Mouse (Mus musculus): Measurements from ENCODE around the gene Whamm. TPM values are rescaled to one million over a fixed set of nuclear protein-coding genes. Genes with fewer than 3 reads are reported as not detected.

Gene Whamm
- total and polyA plus RNA-seq, 3 experiments: 5.4 to 13.3 (median 13.3) TPM

DNA sequence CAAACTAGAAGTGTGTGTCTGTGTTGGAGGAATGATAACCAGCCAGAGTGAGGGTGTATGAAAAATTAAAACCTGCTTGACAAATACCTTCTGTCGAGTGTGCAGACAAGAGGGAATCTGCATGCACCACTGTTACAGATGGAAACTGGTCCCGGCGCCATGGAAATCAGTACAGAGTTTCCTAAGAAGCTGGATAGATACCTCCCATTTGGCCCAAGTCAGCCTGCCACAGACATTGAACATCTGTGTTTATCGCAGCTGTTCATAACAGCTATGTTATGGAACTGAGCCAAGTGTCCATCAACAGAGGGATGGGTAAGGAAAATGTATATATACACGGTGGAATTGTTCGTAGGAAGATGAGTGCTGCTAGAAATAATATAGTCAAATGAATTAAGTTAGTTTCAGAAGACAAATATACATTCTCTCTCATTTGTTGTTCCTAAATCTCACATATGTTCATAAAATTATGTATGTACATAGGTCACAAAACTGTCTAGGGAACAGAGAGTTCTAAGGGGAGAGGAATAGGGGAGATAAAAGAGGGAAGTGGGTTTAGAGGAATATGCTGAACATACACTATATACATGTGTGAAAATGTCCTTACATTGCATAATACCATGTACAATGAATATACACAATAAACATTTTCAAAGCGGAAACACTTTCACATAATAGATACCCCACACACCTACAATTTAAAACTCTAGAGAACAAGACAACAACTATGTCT, 13.6 kb upstream of the Whamm start:
- DNase-seq (ENCODE audit: extremely low read depth): no peak
- H3K27me3 ChIP-seq (replicated peaks): no peaks in the 10 kb centered on the region
- no peak overlapping the region for H3K4me3 ChIP-seq (replicated peaks in 1 of 3; ENCODE audit: low read depth in 2 of 3, low read length in 2 of 3, poor library complexity in 1 of 3)
- no peaks in the 10 kb centered on the region for H3K4me1 ChIP-seq (ENCODE audit: control insufficient read depth in 1 of 2, insufficient read depth in 2 of 2)
- H3K9ac ChIP-seq (ENCODE audit: insufficient read depth, low read depth): no peak overlapping the region
- no peak for TF ChIP-seq MAZ (IDR thresholded peaks at IDR 0.05; ENCODE audit: low read depth, low read length)
- TF ChIP-seq CHD2 (IDR thresholded peaks at IDR 0.05; ENCODE audit: low read length): no peak
- TF ChIP-seq HCFC1 (IDR thresholded peaks at IDR 0.05; ENCODE audit: low read depth, low read length): no peak
- no peak for TF ChIP-seq USF1 (IDR thresholded peaks at IDR 0.05; ENCODE audit: low read depth, low read length)
- H3K79me2 ChIP-seq (replicated peaks; ENCODE audit: control insufficient read depth, extremely low read depth, insufficient read depth, poor library complexity, severe bottlenecking): no peaks in the 10 kb centered on the region
- dilution Hi-C loops (cut with MboI; ENCODE audit: extremely low pct_ligation_motif_present, extremely low pct_unique_long_range_greater_than_20kb, low sequenced_read_pairs) (no loop called here), in situ Hi-C loops (cut with MboI; ENCODE audit: low pct_ligation_motif_present, low pct_unique_long_range_greater_than_20kb, low sequenced_read_pairs) (no loop called here)
- no peak overlapping the region for H3K27ac ChIP-seq (ENCODE audit: insufficient read depth, low read depth)
- no peaks in the 10 kb centered on the region for H3K9me3 ChIP-seq (replicated peaks; ENCODE audit: low read length)
- no peak overlapping the region for H3K4me2 ChIP-seq (ENCODE audit: insufficient read depth, low read depth, poor library complexity, severe bottlenecking)
- H3K36me3 ChIP-seq (replicated peaks in 1 of 2; ENCODE audit: control insufficient read depth in 1 of 2, insufficient read depth in 1 of 2, low read length in 1 of 2): no peaks in the 10 kb centered on the region

DNA sequence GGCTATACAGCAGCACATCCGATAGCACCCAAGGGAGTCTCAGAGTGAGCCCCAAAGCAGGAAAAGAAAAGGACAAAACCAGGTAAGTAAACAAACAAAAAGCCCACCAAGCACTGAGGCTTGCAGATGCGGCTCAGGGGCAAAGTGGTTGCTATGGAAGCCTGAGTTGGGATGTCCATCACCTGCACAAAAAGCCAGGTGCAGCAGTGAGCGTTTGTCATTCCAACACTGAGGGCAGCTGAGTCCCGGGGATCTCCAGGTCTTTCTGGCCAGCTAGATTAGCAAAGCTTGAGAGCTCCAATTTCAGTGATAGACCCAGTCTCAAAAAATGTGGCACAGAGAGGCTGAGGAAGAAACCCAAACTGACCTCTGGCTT, 13.1 kb upstream of the Whamm start:
- Histone ChIP-seq H3K4me2 (ENCODE audit: insufficient read depth, low read depth, poor library complexity, severe bottlenecking) (no peak overlapping the region), H3K4me3 (replicated peaks in 1 of 3; ENCODE audit: low read depth in 2 of 3, low read length in 2 of 3, poor library complexity in 1 of 3) (no peak overlapping the region), H3K79me2 (replicated peaks; ENCODE audit: control insufficient read depth, extremely low read depth, insufficient read depth, poor library complexity, severe bottlenecking) (no peaks in the 10 kb centered on the region), H3K4me1 (ENCODE audit: control insufficient read depth in 1 of 2, insufficient read depth in 2 of 2) (no peaks in the 10 kb centered on the region), H3K27ac (ENCODE audit: insufficient read depth, low read depth) (no peak overlapping the region), H3K27me3 (replicated peaks) (no peaks in the 10 kb centered on the region), H3K9ac (ENCODE audit: insufficient read depth, low read depth) (no peak overlapping the region), H3K36me3 (replicated peaks in 1 of 2; ENCODE audit: control insufficient read depth in 1 of 2, insufficient read depth in 1 of 2, low read length in 1 of 2) (no peaks in the 10 kb centered on the region), H3K9me3 (replicated peaks; ENCODE audit: low read length) (no peaks in the 10 kb centered on the region)
- in situ Hi-C loops (cut with MboI; ENCODE audit: low pct_ligation_motif_present, low pct_unique_long_range_greater_than_20kb, low sequenced_read_pairs) (no loop called here), dilution Hi-C loops (cut with MboI; ENCODE audit: extremely low pct_ligation_motif_present, extremely low pct_unique_long_range_greater_than_20kb, low sequenced_read_pairs) (no loop called here)
- DNase-seq (ENCODE audit: extremely low read depth): no peak
- no peak for TF ChIP-seq MAFK (IDR thresholded peaks at IDR 0.05; ENCODE audit: insufficient replicate concordance, low read length)
- TF ChIP-seq USF1 (IDR thresholded peaks at IDR 0.05; ENCODE audit: low read depth, low read length): no peak
- TF ChIP-seq HCFC1 (IDR thresholded peaks at IDR 0.05; ENCODE audit: low read depth, low read length): no peak
- TF ChIP-seq TBP (conservative IDR thresholded peaks at IDR 0.05; ENCODE audit: low read depth, low read length): no peak
- TF ChIP-seq IRF4 (IDR thresholded peaks at IDR 0.05; ENCODE audit: low read depth, low read length): no peak
- no peak for TF ChIP-seq ZC3H11A (IDR thresholded peaks at IDR 0.05; ENCODE audit: low read depth, low read length)
- no peak for TF ChIP-seq USF2 (conservative IDR thresholded peaks at IDR 0.05; ENCODE audit: low read depth, low read length)
- TF ChIP-seq MEF2A (IDR thresholded peaks at IDR 0.05; ENCODE audit: borderline replicate concordance, low read depth, low read length): no peak
- no peak for TF ChIP-seq SMC3 (IDR thresholded peaks at IDR 0.05; ENCODE audit: low read depth, low read length)
- TF ChIP-seq MAX (IDR thresholded peaks at IDR 0.05; ENCODE audit: low read length): no peak
- no peak for TF ChIP-seq POLR2AphosphoS2 (IDR thresholded peaks at IDR 0.05; ENCODE audit: low read depth, low read length)

Data from CH12.LX (cell line).